Mouse (Mus musculus) embryonic facial prominence, embryonic 13.5 days (tissue): ENCODE results near the gene Olfr703. TPM values are rescaled to one million over a fixed set of nuclear protein-coding genes. Genes with fewer than 3 reads are reported as not detected.

Experiments
- ATAC-seq: fragments of 200-750 bp; cut with Nextera tagmentation; 2 replicates; pipeline ENCODE4 v1.8.0; 2017; ENCODE audit warnings: low read depth; ENCODE audit not compliant: insufficient number of reproducible peaks, insufficient read depth, low FRiP score, low TSS enrichment
- H3K27ac ChIP-seq: fragments of 300-500 bp; sonication (generic); 2 replicates; pipeline ENCODE4 v1.5.1; 2015; ENCODE audit warnings: moderate library complexity, mild to moderate bottlenecking, inconsistent platforms
- H3K27me3 ChIP-seq: fragments of 300-500 bp; sonication (generic); 2 replicates; pipeline ENCODE4 v1.6.1; 2015; ENCODE audit warnings: mild to moderate bottlenecking, inconsistent platforms
- H3K36me3 ChIP-seq: fragments of 300-500 bp; sonication (generic); 2 replicates; pipeline ENCODE4 v1.6.1; 2015; ENCODE audit warnings: mild to moderate bottlenecking, inconsistent platforms
- H3K4me1 ChIP-seq: fragments of 300-500 bp; sonication (generic); 2 replicates; pipeline ENCODE4 v1.6.1; 2015; ENCODE audit warnings: inconsistent platforms
- H3K4me2 ChIP-seq: fragments of 300-500 bp; sonication (generic); 2 replicates; pipeline ENCODE4 v1.6.1; 2015; ENCODE audit warnings: moderate library complexity, mild to moderate bottlenecking, inconsistent platforms
- H3K4me3 ChIP-seq: fragments of 300-500 bp; sonication (generic); 2 replicates; pipeline ENCODE4 v1.5.1; 2015; ENCODE audit warnings: mild to moderate bottlenecking, inconsistent platforms
- H3K9ac ChIP-seq: fragments of 300-500 bp; sonication (generic); 2 replicates; pipeline ENCODE4 v1.6.1; 2015; ENCODE audit warnings: mild to moderate bottlenecking, inconsistent platforms
- H3K9me3 ChIP-seq: fragments of 300-500 bp; sonication (generic); 2 replicates; pipeline ENCODE4 v1.6.1; 2016; ENCODE audit warnings: inconsistent platforms
- WGBS: fragments of 180-500 bp; shearing (Covaris S2); methylation state at CpG from one replicate; pipeline ENCODE4 v1.1.7; 2015; ENCODE audit warnings: mixed read lengths; 5-methylcytosine and 5-hydroxymethylcytosine counted together
- polyA plus RNA-seq: library from polyadenylated mRNA; unstranded; fragments of >200 nt; fragmentation: Nextera tagmentation; extraction: Ambion mirVana; gene quantifications from 2 replicates; pipeline ENCODE4 v1.2.1, GENCODE M21; 2015

Gene Olfr703
- polyA plus RNA-seq: not detected in 2 replicates

GRCm38 (mm10) chr7:106843060-106843459 lies at the start of gene Olfr703:
Gene Olfr703, plus strand, starts transcription at chr7:106843360.
- no peaks in the 10 kb centered on the region for H3K9me3 ChIP-seq
- H3K36me3 ChIP-seq: no peaks in the 10 kb centered on the region
- WGBS: 58% methylated on average over 2 of the region's 2 CpGs
- H3K27me3 ChIP-seq: no peaks in the 10 kb centered on the region
- no peak within 1 kb of the TSS for H3K4me2 ChIP-seq
- H3K4me1 ChIP-seq: no peaks in the 10 kb centered on the region
- ATAC-seq: no peak
- H3K9ac ChIP-seq: no peak within 1 kb of the TSS
- no peak within 1 kb of the TSS for H3K4me3 ChIP-seq
- H3K27ac ChIP-seq: no peak within 1 kb of the TSS

GRCm38 (mm10) chr7:106808734-106809133 lies 34.4 kb upstream of the Olfr703 start, which contains the start of gene Olfr700:
Gene Olfr700, minus strand, starts transcription at chr7:106808834.
- 85% methylated on average over 1 of the region's 1 CpGs for WGBS

GRCm38 (mm10) chr7:106813829-106814228 lies 29.3 kb upstream of the Olfr703 start, which contains the start of gene Olfr701:
Gene Olfr701, plus strand, starts transcription at chr7:106814129.
- WGBS: 74% methylated on average over 2 of the region's 2 CpGs
- Histone ChIP-seq H3K4me1 (no peaks in the 10 kb centered on the region), H3K9ac (no peak within 1 kb of the TSS), H3K9me3 (no peaks in the 10 kb centered on the region), H3K27ac (no peak within 1 kb of the TSS), H3K4me3 (no peak within 1 kb of the TSS), H3K4me2 (no peak within 1 kb of the TSS), H3K27me3 (no peaks in the 10 kb centered on the region), H3K36me3 (no peaks in the 10 kb centered on the region)
- ATAC-seq: no peak

More at GRCm38 (mm10) chr7:106808734-106809133, 34.4 kb upstream of the Olfr703 start, which contains the start of gene Olfr700:
- no peak within 1 kb of the TSS for H3K9ac ChIP-seq
- no peaks in the 10 kb centered on the region for H3K36me3 ChIP-seq
- no peak within 1 kb of the TSS for H3K4me3 ChIP-seq
- no peaks in the 10 kb centered on the region for H3K9me3 ChIP-seq
- H3K4me2 ChIP-seq: no peak within 1 kb of the TSS
- H3K27me3 ChIP-seq: no peaks in the 10 kb centered on the region
- H3K27ac ChIP-seq: no peak within 1 kb of the TSS
- ATAC-seq: no peak
- H3K4me1 ChIP-seq: no peaks in the 10 kb centered on the region

- no peaks in the 10 kb centered on the region for H3K9me3 ChIP-seq
- ATAC-seq: no peak
- no peak overlapping the region for H3K4me3 ChIP-seq
- 53% methylated on average over 2 of the region's 2 CpGs for WGBS
- no peaks in the 10 kb centered on the region for H3K36me3 ChIP-seq
- H3K9ac ChIP-seq: no peak overlapping the region
- no peak overlapping the region for H3K4me2 ChIP-seq
- H3K27me3 ChIP-seq: no peaks in the 10 kb centered on the region
- no peaks in the 10 kb centered on the region for H3K4me1 ChIP-seq
- no peak overlapping the region for H3K27ac ChIP-seq
These were observed 27.4 kb upstream of the Olfr703 start for GRCm38 (mm10) chr7:106815775-106816174.

- Histone ChIP-seq H3K27me3 (no peaks in the 10 kb centered on the region), H3K36me3 (no peaks in the 10 kb centered on the region), H3K9ac (no peak overlapping the region), H3K27ac (no peak overlapping the region), H3K4me2 (no peak overlapping the region), H3K9me3 (no peaks in the 10 kb centered on the region), H3K4me1 (no peaks in the 10 kb centered on the region), H3K4me3 (no peak overlapping the region)
- ATAC-seq: no peak
These were observed 24.7 kb upstream of the Olfr703 start for GRCm38 (mm10) chr7:106818414-106818813.

GRCm38 (mm10) chr7:106833793-106834192 lies 9.4 kb upstream of the Olfr703 start, which contains the start of gene Olfr702:
Gene Olfr702, minus strand, starts transcription at chr7:106833893.
- H3K4me1 ChIP-seq: no peaks in the 10 kb centered on the region
- no peaks in the 10 kb centered on the region for H3K9me3 ChIP-seq
- ATAC-seq: no peak
- no peaks in the 10 kb centered on the region for H3K36me3 ChIP-seq
- H3K27me3 ChIP-seq: no peaks in the 10 kb centered on the region
- no peak within 1 kb of the TSS for H3K4me3 ChIP-seq
- H3K4me2 ChIP-seq: no peak within 1 kb of the TSS
- no peak within 1 kb of the TSS for H3K9ac ChIP-seq
- H3K27ac ChIP-seq: no peak within 1 kb of the TSS

GRCm38 (mm10) chr7:106862885-106863284 lies 19.7 kb downstream of the Olfr703 start, which contains the start of gene Olfr704:
Gene Olfr704, plus strand, starts transcription at chr7:106863185.
- ATAC-seq: no peak

GRCm38 (mm10) chr7:106876791-106877190 lies 33.6 kb downstream of the Olfr703 start, which contains the start of gene Olfr705:
Gene Olfr705, minus strand, starts transcription at chr7:106876891.
- H3K9me3 ChIP-seq: no peaks in the 10 kb centered on the region
- H3K36me3 ChIP-seq: no peaks in the 10 kb centered on the region
- H3K4me1 ChIP-seq: no peaks in the 10 kb centered on the region
- H3K27me3 ChIP-seq: no peaks in the 10 kb centered on the region
- no peak within 1 kb of the TSS for H3K4me2 ChIP-seq
- ATAC-seq: no peak
- no peak within 1 kb of the TSS for H3K9ac ChIP-seq
- WGBS: 80% methylated on average over 3 of the region's 3 CpGs
- H3K27ac ChIP-seq: no peak within 1 kb of the TSS
- no peak within 1 kb of the TSS for H3K4me3 ChIP-seq

More at GRCm38 (mm10) chr7:106862885-106863284, 19.7 kb downstream of the Olfr703 start, which contains the start of gene Olfr704:
- Histone ChIP-seq H3K4me2 (no peak within 1 kb of the TSS), H3K27me3 (no peaks in the 10 kb centered on the region), H3K9ac (no peak within 1 kb of the TSS), H3K36me3 (no peaks in the 10 kb centered on the region), H3K27ac (no peak within 1 kb of the TSS), H3K4me1 (no peaks in the 10 kb centered on the region), H3K4me3 (no peak within 1 kb of the TSS), H3K9me3 (no peaks in the 10 kb centered on the region)

GRCm38 (mm10) chr7:106888062-106888461 lies 44.9 kb downstream of the Olfr703 start, which contains the start of gene Olfr706:
Gene Olfr706, minus strand, starts transcription at chr7:106888162.
- Histone ChIP-seq H3K27me3 (no peaks in the 10 kb centered on the region), H3K27ac (no peak within 1 kb of the TSS), H3K4me1 (no peaks in the 10 kb centered on the region), H3K4me2 (no peak within 1 kb of the TSS), H3K9ac (no peak within 1 kb of the TSS), H3K4me3 (no peak within 1 kb of the TSS), H3K9me3 (no peaks in the 10 kb centered on the region), H3K36me3 (no peaks in the 10 kb centered on the region)
- no peak for ATAC-seq
- WGBS: 80% methylated on average over 2 of the region's 2 CpGs

Other genes starting within 250 kb of the Olfr703 start
- gene Olfr693, start 162.8 kb upstream of the Olfr703 start, polyA plus RNA-seq: not detected in 2 replicates
- not detected in 2 replicates for gene Olfr694, start 151.5 kb upstream of the Olfr703 start, polyA plus RNA-seq
- gene Olfr695, start 127.0 kb upstream of the Olfr703 start, polyA plus RNA-seq: not detected in 2 replicates
- gene Olfr697, start 100.9 kb upstream of the Olfr703 start, polyA plus RNA-seq: not detected in 2 replicates
- gene Olfr698, start 88.0 kb upstream of the Olfr703 start, polyA plus RNA-seq: not detected in 2 replicates
- not detected in 2 replicates for gene Olfr699, start 50.2 kb upstream of the Olfr703 start, polyA plus RNA-seq
- gene Olfr700, start 34.5 kb upstream of the Olfr703 start, polyA plus RNA-seq: not detected in 2 replicates
- not detected in 2 replicates for gene Olfr701, start 29.2 kb upstream of the Olfr703 start, polyA plus RNA-seq
- not detected in 2 replicates for gene Olfr702, start 9.5 kb upstream of the Olfr703 start, polyA plus RNA-seq
- not detected in 2 replicates for gene Olfr704, start 19.8 kb downstream of the Olfr703 start, polyA plus RNA-seq
- gene Olfr705, start 33.5 kb downstream of the Olfr703 start, polyA plus RNA-seq: not detected in 2 replicates
- gene Olfr706, start 44.8 kb downstream of the Olfr703 start, polyA plus RNA-seq: not detected in 2 replicates
- gene Olfr707, start 57.9 kb downstream of the Olfr703 start, polyA plus RNA-seq: not detected in 2 replicates
- gene Olfr1532-ps1, start 64.6 kb downstream of the Olfr703 start, polyA plus RNA-seq: not detected in 2 replicates
- not detected in 2 replicates for gene Olfr709-ps1, start 88.9 kb downstream of the Olfr703 start, polyA plus RNA-seq
- gene Olfr710, start 105.0 kb downstream of the Olfr703 start, polyA plus RNA-seq: not detected in 2 replicates
- not detected in 2 replicates for gene Olfr6, start 120.6 kb downstream of the Olfr703 start, polyA plus RNA-seq
- not detected in 2 replicates for gene Olfr711, start 132.1 kb downstream of the Olfr703 start, polyA plus RNA-seq
- not detected in 2 replicates for gene Olfr2, start 162.7 kb downstream of the Olfr703 start, polyA plus RNA-seq
- not detected in 2 replicates for gene Olfr713, start 187.8 kb downstream of the Olfr703 start, polyA plus RNA-seq
- gene Olfr714, start 227.6 kb downstream of the Olfr703 start, polyA plus RNA-seq: not detected in 2 replicates
- gene Olfr17, start 249.9 kb downstream of the Olfr703 start, polyA plus RNA-seq: not detected in 2 replicates